Mouse (Mus musculus) ES-Bruce4 (cell line): ENCODE measurements at regions not wholly inside any gene's neighbourhood (a gene's known extent, or its start where the extent isn't known, plus 50 kb on each side); places are given as distances from the start of the nearest gene placed in this dataset.

Experiments
- CTCF ChIP-seq: IDR thresholded peaks from one replicate; pipeline ENCODE4 v1.8.1; 2011; ENCODE audit warnings: low read depth, low read length
- EP300 ChIP-seq: IDR thresholded peaks from 2 replicates; pipeline ENCODE4 v1.6.1; 2011; ENCODE audit warnings: low read depth, low read length; ENCODE audit not compliant: insufficient read depth
- POLR2A ChIP-seq: IDR thresholded peaks from one replicate; pipeline ENCODE4 v1.8.1; 2011; ENCODE audit warnings: low read length; ENCODE audit not compliant: insufficient read depth

- TF ChIP-seq CTCF (no peak), EP300 (no peak), POLR2A (no peak)
These were observed 52.6 kb upstream of the Tgfbr2 start for GRCm38 (mm10) chr9:116227738-116228137.
